Mouse (Mus musculus) spleen, adult 2 months (tissue): ENCODE data around the gene Tubgcp2.

Source experiments
- CTCF ChIP-seq: fragments of 200-500 bp; IDR thresholded peaks from 2 replicates; pipeline ENCODE4 v1.5.1; 2011; ENCODE audit warnings: mild to moderate bottlenecking, inconsistent platforms; ENCODE audit not compliant: insufficient read depth, insufficient read length, insufficient replicate concordance; ENCODE audit errors: extremely low read depth
- POLR2A ChIP-seq: fragments of 200-500 bp; IDR thresholded peaks from 2 replicates; pipeline ENCODE4 v1.6.1; 2011; ENCODE audit warnings: low read depth, low read length, inconsistent platforms

GRCm38 (mm10) chr7:140042728-140043127 is 6.3 kb upstream of the Tubgcp2 start:
- no peak for TF ChIP-seq CTCF
- no peak for TF ChIP-seq POLR2A
